Mouse (Mus musculus): ENCODE measurements around the gene Sf3a2.

The Sf3a2 gene

DNA sequence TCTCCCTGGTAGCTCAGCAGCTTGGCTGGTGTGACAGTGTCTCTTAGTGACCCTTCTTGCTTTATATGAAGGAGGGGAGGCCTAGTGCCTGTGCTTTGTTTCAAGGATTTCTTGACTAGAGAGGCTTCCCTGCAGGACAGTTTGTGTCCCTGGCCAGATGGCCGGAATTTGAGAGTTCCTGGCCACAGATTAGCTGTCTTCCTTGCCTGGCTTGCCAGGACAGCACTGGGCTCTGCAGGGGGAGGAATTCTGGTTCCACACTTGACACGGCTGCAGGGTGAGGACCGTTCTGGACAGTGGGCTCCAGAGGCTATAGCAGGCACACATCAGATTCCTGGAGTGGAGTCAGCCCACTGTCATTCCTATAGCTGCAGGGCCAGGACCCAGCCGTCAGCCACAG lies 22.3 kb upstream of the Sf3a2 start:
- peak; percentile 76 to 83 for DNase-seq

DNA sequence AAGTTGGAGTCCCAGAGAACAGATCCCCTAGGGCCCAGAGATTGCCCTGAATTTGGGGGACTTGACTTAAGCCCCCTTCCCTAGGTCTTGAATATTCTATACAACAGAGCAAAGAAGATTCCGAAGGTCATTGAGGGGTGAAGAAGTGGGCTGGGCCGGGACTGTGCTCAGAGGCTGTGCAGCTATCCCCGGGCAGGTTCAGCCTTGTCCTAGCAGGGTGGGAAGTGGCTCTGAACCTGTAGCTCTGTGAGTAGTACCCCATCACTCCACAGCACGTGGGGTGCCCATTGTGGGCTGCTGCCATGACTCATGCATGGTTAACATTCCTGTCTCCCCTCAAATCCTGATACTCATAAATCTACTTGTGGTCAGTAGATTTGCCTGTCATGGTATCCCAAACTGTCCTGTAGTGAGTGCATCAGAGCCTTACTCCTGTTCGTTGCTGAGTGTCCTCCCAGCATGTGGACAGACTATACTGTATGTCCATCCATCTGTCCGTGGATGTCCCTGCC lies 21.6 kb upstream of the Sf3a2 start:
- DNase-seq = no peak

DNA sequence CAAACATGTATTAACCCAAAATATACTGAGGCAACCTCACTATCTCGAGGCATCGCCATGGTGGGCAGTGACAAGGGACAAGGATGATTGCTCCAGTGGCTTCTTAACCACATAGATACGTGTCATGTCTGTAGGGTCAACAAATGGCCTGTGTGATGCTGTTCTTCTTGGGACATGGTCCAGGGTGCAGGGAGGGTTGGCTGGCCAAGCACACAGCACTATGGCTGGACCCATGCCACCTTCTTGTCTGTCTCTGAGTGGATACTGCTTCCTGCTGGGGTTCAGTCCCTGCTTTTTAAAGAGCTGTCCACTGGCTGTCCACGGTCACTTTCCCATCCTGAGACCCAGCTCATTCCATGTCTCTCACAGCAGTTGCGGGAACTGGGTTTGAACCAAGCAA lies 20.9 kb upstream of the Sf3a2 start:
- peak; percentile 64 to 68 for DNase-seq

DNA sequence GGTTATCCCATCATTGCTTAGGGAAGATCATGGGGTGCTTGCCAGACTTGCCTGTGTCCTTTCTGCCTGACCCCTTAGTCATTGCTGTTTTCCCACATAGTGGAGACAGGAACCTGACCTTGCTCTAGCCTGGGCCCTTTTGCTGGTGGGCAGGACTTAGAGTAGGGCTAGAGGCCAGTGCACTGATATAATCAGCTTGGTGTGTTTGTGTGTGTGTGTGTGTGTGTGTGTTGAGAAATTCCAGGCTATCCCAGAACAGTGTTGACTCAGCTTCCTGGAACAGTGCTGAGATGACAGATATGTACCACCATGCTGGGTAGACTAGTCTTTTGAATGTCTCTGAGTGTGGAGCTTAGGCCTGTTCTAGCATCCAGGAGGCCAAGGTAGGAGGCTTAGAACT lies 18.4 kb upstream of the Sf3a2 start:
- DNase-seq = no peak

DNA sequence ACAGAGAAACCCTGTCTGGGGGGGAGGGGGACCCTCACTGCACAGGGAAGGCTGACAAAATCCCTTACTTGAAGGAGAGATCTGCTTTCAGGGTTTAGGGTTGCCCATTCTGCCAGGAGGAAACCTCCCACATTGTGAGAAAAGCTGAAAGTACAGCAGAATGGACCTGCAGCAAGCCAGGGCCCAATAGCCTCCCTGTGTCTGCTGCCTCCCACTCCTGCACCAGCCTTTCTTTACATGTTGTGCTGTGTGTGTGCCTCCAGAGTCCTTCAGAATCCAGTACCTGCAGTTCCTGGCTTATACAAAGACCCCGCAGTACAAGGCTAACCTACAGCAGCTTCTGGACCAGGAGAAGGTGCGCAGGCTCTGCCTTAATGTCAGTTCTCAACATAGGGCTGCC lies 13.7 kb upstream of the Sf3a2 start:
- no peak for DNase-seq

DNA sequence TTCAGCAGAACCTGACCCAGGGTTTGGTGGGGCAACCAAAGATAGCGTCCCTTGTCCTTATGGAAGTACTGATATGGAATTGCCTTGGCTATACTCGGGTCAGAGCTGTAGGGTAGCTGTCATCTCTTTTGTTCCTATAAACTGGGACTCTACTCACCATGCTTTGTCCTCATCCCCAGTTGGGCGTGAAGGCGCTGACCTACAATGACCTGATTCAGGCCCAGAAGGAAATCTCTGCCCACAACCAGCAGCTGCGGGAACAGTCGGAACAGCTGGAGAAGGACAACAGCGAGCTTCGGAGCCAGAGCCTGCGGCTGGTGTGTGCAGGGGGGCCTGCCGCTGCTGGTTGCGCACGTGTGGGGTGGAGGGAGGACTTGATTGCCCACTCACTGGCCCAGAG lies 13.1 kb upstream of the Sf3a2 start:
- DNase-seq = no peak

DNA sequence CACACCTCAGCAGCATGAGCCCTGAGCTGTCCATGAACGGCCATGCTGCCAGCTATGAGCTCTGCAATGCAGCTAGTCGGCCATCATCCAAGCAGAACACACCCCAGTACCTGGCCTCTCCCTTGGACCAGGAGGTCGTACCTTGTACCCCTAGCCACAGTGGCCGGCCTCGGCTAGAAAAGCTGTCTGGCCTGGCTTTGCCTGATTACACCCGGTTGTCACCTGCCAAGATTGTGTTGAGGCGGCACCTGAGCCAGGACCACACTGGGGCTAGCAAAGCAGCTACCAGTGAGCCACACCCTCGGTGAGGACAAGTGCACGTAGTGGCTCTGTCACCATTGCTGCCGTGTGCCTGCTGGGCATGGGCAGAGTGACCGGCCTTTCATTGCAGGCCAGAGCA lies 12.0 kb upstream of the Sf3a2 start:
- no peak for DNase-seq

DNA sequence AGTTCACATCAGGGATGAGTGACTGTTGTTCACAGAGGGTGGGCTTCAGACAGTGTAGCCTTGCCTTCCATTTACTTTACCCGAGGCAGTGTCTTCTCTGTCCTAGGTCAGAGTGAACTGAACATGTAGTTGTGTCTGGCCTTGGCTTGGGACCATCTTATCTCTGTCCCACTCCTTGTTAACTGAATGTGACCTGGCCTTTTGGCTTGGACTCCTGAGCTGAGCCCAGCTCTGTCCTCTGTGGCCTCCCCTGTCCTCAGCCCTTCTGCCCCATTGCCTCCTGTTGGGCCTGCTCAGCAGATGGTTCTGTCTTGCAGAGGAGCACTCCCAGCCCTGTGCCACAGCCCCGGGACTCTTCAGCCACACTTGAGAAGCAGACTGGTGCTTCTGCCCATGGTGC lies 10.5 kb upstream of the Sf3a2 start:
- no peak for DNase-seq

DNA sequence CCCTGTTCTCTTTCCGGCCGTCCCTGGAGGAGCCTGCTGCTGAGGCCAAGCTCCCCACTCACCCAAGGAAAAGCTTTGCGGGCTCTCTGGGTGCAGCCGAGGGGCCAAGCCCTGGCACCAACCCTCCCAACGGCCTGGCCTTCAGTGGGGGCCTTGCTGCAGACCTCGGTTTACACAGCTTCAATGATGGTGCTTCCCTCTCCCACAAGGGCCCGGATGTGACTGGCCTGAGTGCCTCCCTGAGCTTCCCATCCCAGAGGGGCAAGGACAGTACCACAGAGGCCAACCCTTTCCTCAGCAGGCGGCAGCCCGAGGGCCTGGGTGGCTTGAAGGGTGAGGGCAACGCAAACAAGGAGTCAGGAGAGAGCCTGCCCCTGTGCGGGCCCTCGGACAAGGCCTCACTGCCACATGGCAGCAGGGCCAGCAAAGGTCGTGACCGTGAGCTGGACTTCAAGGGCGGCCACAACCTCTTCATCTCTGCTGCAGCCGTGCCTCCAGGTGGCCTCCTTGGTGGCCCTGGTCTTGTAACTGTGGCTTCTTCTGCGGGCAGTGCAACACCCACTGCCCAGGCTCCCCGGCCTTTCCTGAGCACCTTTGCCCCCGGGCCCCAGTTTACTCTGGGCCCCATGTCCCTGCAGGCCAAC lies 7.1 kb upstream of the Sf3a2 start:
- peak; percentile 19 to 20 for DNase-seq

DNA sequence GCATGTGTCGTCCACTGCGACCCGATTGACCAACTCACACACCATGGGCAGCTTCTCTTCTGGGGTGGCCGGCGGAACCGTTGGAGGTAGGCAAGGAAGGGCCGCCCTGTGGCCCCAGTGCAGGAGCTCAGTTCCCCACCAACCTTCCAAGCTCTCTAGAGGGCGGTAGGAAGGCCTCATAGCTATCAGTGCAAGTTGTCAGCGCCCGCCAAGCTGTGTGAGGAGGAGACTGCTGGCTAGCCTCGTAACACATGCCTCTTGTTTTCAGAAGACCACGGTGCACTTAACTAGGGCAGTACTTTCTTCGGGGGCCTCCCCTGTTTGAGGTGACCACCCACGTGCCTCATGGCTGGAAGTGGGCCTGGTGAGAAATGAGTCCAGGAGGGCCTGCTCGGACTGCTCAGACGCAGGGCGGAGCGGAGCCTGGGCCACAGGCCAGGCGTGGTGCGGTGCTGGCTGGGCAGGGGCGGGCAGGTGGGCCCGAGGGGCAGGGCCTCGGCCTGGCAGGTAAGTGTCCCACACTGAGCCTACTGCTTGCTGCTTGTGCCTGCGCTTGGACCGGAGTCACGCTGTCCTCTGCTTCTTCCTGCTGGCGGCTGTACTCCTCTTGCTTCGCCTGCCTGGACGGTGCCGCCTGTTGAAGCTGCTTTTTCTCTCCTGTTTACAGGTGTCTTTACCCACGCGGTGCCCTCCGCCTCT lies 6.4 kb upstream of the Sf3a2 start:
- DNase-seq = peak in 1 of 2 experiments; percentile 51

DNA sequence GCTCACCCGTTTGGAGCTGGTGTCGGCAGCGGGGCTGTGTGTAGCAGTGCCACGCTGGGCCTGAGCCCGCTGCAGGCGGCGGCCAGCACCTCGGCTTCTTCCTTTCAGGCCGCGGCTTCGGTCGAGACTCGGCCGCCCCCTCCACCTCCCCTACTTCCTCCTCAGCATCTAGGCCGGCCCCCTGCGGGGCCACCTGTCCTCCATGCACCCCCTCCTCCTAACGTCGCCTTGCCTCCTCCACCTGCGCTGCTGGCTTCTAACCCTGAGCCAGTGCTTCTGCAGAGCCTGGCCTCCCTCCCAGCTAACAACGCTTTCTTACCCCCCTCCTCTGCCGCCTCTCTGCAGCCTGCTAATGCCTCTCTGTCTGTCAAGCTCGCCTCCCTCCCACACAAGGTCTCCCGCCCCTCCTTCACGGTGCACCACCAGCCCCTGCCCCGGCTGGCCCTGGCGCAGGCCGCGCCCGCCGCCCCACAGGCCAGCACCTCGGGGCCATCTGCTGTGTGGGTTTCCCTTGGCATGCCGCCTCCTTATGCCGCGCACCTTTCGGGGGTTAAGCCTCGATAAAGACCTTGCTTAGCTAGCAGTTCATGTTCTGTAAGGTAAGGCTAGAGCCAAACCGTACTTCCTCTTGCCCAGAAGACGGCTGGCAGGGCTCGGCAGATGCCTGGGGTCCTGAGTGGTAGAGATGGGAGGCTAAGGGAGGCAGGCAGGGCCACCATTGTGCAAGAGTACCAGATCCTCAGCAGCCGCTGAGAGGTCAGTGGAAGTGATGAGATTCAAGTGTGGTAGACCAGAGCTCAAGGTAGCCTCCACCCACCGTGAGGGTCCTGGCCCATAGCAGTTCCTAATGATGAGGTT lies 5.6 kb upstream of the Sf3a2 start:
- peak; percentile 87 to 90 for DNase-seq

DNA sequence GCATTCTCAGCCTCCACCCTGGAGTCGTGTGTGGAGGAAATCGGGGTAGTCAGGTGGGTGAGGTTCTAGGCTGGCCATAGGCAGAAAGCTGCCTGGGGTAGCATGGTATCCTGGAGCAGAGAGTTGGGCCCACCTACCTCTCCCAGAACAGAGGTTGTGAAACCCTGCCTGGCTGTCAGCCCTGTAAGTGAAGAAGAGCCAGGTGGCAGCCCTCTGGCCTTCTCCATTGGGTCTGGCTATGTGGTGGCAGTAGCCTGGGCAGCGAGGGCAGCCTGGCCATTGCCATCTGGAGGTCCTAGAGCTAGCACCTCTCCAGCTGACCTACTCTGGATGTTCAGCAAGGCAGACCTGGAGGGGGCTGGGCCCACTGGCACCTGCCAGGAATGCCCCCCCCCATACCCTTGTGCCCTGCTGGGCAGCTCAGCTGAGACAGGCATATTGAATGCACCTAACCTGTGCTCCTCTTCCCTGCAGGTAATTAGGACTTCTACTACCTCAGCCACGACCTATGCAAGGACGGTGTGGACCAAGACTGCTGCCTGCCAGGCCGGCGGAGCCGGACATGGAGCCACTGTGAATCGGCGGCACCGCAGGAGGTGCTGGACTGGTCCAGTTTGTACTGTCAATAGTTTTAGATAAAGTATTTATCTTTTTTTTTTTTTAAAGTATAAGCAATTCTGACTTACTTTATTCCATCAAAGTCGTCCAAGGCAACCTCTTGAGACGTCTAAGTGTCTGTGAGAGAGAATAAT lies 4.8 kb upstream of the Sf3a2 start:
- peak; percentile 74 for DNase-seq

DNA sequence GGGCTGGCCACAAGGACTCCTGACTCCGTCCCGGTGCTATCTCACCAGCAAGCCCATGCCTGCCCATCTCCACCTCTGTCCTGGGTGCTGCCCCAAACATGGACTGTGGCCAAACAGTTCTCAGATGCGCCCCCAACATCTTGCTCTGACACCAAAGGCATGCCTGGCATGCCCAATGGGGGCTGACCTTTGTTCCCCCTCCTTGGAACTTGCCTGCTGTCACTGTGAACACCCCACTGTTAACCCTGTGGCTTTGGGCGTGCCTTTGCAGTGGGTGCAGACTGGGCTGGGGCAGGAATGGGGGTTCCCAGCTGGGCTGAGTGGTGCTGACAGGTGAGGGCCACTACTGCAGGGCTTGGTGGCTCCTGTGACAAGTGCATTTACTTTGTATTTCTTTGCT lies 4.2 kb upstream of the Sf3a2 start:
- peak in 1 of 2 experiments; percentile 25 for DNase-seq

DNA sequence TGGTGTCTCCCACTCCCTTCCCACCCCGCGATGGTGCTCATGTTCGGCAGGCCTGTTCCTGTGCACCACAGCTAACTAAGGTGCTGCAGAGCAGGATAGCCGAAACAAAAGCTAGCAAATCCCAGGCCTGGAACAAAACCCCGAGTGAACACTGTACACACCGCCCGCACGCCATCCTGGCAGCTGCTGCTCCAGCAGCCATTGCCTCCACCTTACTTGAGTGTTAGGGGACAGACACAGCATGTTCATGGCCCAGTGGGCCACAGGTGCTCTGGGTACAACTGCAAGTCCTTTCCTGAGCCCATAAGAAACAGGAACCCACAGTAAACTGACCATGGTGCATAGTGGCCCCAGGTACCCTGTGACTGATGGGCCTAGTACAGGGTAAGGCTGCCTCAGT lies 3.2 kb upstream of the Sf3a2 start:
- peak in 1 of 2 experiments; percentile 14 for DNase-seq

DNA sequence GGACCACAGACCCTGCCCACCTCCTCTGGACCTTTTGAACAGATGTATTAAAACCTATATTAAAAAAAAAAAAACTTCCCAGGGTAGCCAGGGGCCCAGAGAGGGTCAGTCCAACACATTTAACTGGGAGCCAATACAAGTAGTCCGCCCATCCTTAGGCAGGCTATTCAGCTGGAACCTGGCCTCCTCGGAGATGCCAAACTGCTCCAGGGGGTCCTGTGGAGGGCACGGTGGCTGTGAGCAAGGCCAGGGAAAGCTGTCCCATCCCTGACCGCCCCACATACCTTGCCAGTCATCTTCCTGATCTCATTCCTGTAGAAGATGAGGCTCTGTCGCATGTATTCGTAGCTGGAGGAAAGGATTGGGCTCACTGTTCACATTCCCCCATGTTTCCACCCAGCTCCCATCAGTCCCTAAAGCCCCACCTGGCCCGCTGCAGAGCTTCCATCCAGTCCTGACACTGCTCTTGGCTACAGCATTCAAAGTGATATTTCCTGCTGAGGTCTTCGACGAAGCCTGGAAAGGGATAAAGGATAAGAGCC lies 1.6 kb upstream of the Sf3a2 start:
- DNase-seq = peak; percentile 59

DNA sequence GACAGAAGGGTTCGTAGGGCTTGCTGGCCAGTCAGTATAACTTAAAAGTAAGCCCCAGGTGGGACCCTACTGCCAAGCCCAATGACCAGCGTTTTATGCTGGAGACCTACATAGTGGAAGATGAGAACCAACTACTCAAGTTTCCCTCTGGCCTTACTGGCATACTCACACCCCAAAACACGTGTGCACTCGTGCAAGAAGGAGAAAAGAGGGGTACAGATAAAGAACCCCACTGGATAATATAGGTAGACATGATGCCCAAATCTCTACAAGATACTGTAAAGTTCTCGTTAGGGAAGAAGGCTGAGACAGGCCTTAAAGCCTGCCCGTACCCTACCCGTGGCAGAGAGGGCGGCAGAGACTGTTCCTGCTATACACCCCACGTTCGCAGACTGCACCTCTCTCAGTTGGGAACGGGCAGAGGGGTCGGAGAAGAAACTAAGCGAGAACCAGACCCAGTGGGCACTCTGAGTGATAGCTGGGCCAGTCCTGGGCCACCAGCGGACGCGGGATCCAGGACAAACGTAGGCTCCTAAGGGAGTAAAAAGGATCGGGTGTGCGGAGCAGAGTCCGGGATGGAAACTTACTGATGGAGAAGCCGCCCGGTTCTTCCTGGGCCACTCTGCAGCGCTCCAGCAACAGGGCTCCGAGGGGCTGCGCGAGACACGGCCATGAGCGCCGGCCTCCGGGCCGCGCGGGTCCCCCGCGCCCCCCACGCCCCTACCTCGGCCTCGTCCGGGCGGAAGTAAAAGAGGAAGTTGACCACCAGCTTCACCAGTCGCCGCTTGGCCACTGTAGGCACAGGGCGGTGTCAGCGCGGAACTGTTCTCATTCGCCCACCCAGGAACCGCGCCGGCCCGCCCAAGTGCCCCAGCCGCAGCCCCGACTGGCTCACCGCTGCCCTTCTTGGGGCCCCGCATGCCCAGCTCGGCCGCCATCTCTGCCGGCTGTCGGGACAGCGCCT lies 530 bp upstream of the Sf3a2 start:
- DNase-seq = peak in 1 of 2 experiments; percentile 28

DNA sequence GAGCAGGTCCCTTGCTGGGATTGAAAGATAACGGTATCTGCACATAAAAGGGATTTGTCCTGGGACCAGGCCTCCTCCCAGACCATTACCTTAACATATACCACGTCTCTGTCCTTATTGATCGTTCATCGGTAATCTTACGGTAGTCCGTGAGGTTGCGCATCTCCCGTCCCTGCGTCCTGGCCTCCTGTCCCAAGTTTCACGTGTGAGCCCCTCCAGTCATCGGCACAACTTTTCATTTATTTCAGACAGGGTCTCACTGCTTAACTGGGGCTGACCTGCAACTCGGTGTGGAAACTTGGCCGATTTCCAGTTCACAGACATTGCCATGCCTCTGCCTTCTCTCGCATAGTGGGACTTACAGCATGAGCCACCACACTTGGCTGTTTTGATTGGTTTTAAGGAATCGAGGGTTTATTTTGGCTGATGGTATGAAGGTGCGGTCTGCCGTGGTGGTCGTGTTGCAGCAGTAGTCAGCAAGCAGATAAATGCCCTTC lies 1.1 kb downstream of the Sf3a2 start:
- DNase-seq = no peak

DNA sequence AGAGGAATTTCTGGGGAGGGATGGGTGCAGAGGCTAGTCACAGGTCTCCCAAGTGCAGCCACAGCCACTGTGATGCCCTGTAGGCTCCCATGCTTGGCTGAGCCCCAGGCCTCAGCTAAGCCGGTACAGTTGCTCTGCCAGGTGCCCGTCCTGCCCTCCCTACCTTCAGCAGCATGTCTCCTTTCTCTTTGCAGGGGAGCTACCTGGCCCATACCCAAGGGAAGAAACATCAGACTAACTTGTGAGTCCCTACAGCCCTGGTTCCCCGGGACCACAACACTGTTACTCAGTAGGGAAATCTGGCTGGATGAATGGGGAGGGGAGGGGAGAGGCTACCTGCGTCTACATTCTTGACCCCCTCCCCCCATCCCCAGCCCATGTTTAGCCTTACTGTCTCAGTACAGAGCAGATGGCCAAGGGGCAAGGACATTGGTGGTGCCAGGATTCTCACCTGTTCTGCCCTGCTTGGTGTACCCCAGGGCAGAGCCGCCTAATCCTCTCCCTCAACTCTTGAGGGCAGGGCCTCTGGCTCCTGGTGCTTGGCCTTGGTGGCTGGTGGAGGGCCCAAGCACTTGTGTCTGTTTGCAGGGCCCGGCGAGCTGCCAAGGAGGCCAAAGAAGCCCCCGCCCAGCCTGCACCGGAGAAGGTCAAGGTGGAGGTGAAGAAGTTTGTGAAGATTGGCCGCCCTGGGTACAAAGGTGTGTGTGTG lies 4.4 kb downstream of the Sf3a2 start:
- DNase-seq = no peak

DNA sequence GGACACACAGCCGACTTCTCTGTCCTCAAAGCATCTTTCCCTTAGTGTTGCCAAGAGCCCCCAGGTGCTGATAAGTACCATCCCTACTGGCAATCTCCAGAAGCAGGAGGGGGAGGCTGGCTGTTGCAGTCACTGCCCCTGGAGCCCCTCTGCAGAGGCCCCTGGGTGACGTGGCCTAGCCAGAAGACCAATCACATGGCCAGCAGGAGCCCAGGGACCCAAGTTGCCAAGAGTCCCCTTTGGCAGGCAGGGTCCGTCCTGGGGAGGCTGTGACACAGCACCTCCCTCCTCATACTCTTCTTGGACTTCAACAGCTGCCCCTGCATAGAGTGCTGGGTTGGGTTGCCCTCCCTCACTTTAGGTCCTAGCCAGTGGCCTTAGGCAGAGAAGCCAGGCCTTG lies 5.0 kb downstream of the Sf3a2 start:
- no peak for DNase-seq

DNA sequence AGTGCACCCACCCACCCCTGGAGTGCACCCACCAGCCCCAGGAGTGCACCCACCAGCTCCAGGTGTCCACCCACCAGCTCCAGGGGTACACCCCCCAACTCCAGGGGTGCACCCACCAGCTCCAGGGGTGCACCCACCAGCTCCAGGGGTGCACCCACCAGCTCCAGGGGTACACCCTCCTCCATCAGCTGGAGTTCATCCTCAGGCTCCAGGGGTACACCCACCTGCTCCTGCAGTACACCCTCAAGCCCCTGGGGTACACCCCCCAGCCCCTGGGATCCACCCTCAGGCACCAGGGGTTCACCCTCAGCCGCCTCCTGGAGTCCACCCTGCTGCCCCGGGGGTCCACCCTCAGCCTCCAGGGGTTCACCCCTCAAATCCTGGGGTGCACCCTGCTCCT lies 6.3 kb downstream of the Sf3a2 start:
- peak in 1 of 2 experiments; percentile 33 for DNase-seq

All from cerebellum, postnatal 10 days (tissue).